ENCODE assay signal across 8 mouse cellular contexts in the genomic region with DNA sequence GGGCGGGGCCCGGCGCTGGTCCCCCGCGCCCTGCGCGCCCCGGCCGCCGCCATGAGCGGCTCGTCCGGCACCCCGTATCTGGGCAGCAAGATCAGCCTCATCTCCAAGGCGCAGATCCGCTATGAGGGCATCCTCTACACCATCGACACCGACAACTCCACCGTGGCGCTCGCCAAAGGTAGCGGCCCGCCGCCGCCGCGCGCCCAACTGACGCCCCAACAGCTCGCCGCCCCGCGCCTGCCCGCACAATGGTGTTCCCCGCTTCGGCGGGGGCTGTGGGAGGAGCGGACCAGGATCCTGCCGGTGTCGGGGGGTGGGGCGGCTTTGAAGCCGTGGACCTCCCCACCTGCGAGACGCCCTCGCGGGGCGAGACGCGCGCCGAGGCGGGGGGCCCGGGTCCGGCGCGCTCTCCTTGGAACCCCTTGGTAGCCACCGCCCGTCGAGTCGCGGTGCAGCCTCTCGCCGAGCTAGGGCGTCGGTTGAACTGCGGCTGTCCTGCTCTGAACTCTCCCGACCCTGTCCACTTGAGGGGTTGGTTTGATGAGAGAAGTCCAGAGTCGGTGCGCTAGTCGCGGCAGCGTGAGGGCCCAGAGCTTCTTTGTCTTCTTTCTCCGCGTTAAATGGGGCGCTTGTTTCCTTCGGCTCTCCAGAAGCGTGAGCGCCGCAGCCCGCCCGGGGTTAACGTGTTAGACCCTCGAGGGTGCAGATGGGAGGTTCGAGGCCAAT. TPM values are rescaled to one million over a fixed set of nuclear protein-coding genes. Genes with fewer than 3 reads are reported as not detected.
A peak's percentile ranks its signal among the peaks of the same experiment; 100 is the strongest.
DNase-seq lines count a peak whose midpoint lies in the region; ATAC-seq and TF ChIP-seq lines count a peak whose summit lies in the region.

No protein-coding gene starts in this region.

- H3K9ac ChIP-seq in CH12.LX (ENCODE audit: insufficient read depth, low read depth), result peak overlapping the region; percentile 92

- no peak for TF ChIP-seq POLR2A in CH12.LX (IDR thresholded peaks at IDR 0.05; ENCODE audit: low read depth, low read length)
- TF ChIP-seq POLR2A in small intestine, adult 2 months (IDR thresholded peaks at IDR 0.05; ENCODE audit: low read depth, low read length), result no peak

- dilution Hi-C loops in CH12.LX (cut with MboI; ENCODE audit: extremely low pct_ligation_motif_present, extremely low pct_unique_long_range_greater_than_20kb, low sequenced_read_pairs), result no loop called here

- H3K4me2 ChIP-seq in CH12.LX (ENCODE audit: insufficient read depth, low read depth, poor library complexity, severe bottlenecking), result peak overlapping the region; percentile 59

- no peak for TF ChIP-seq CTCF in CH12.LX (conservative IDR thresholded peaks at IDR 0.05 in 1 of 2, IDR thresholded peaks at IDR 0.05 in 1 of 2; ENCODE audit: low read depth in 2 of 2, low read length in 2 of 2)
- no peak for TF ChIP-seq CTCF in small intestine, adult 2 months (IDR thresholded peaks at IDR 0.05; ENCODE audit: extremely low read depth, insufficient read length, insufficient replicate concordance, low read depth, low read length)

- H3K27ac ChIP-seq in CH12.LX (ENCODE audit: insufficient read depth, low read depth), result peak overlapping the region; percentile 13
- H3K27ac ChIP-seq in small intestine, adult 2 months (ENCODE audit: insufficient read depth, low read depth, low read length), result peak overlapping the region; percentile 71

- no peak for TF ChIP-seq RAD21 in CH12.LX (IDR thresholded peaks at IDR 0.05; ENCODE audit: low read depth, low read length)

- no peaks in the 10 kb centered on the region for H3K9me3 ChIP-seq in CH12.LX (replicated peaks; ENCODE audit: low read length)

- under 1% methylated on average over 84 of the region's 84 CpGs for WGBS in small intestine, adult 2 months

- H3K27me3 ChIP-seq in CH12.LX (replicated peaks), result peaks cover 35% of the 10 kb centered on the region
- H3K27me3 ChIP-seq in small intestine, adult 2 months (ENCODE audit: control insufficient read depth, insufficient read depth, low read length), result peaks cover 7% of the 10 kb centered on the region; the same call in 1 of the 2 replicates

- 0 out of 2 replicates have a peak, but pooled peaks cover 5% of the 10 kb centered on the region for H3K79me2 ChIP-seq in CH12.LX (replicated peaks; ENCODE audit: control insufficient read depth, extremely low read depth, insufficient read depth, poor library complexity, severe bottlenecking)

- peak overlapping the region; percentile 53 to 96 (median 81) for H3K4me3 ChIP-seq in CH12.LX (replicated peaks in 1 of 3; ENCODE audit: low read depth in 2 of 3, low read length in 2 of 3, poor library complexity in 1 of 3)
- peak overlapping the region; percentile 70 for H3K4me3 ChIP-seq in small intestine, adult 2 months (ENCODE audit: low read depth, low read length)

- peaks cover 11 to 30% of the 10 kb centered on the region in 2 experiments for H3K4me1 ChIP-seq in CH12.LX (ENCODE audit: control insufficient read depth in 1 of 2, insufficient read depth in 2 of 2)
- H3K4me1 ChIP-seq in small intestine, adult 2 months (ENCODE audit: control insufficient read depth, insufficient read depth, insufficient read length, low read length), result peaks cover 9% of the 10 kb centered on the region

- in situ Hi-C loops in CH12.LX (cut with MboI; ENCODE audit: low pct_ligation_motif_present, low pct_unique_long_range_greater_than_20kb, low sequenced_read_pairs), result no loop called here

- DNase-seq in cerebellum, adult 11 months, result peak; percentile 69
- no peak for DNase-seq in cerebellum, adult 8-10 months
- DNase-seq in CH12.LX (ENCODE audit: extremely low read depth), result no peak
- peak; percentile 75 for DNase-seq in cerebellum, adult 9-10 months
- DNase-seq in kidney, postnatal 10 days, result peak; percentile 64
- DNase-seq in lung, postnatal 36 days, result peak; percentile 44

- peaks cover 18 to 38% of the 10 kb centered on the region in 2 experiments for H3K36me3 ChIP-seq in CH12.LX (replicated peaks in 1 of 2; ENCODE audit: control insufficient read depth in 1 of 2, insufficient read depth in 1 of 2, low read length in 1 of 2)
- H3K36me3 ChIP-seq in small intestine, adult 2 months (ENCODE audit: control insufficient read depth, insufficient read depth, low read length), result peaks cover 15% of the 10 kb centered on the region

- 0 out of 2 replicates have a peak, but pooled peaks have one; percentile 1 for ATAC-seq in granulocyte monocyte progenitor cell, adult 5-6 weeks (replicated peaks; ENCODE audit: poor library complexity, severe bottlenecking)

- no peak for TF ChIP-seq EP300 in CH12.LX (IDR thresholded peaks at IDR 0.05; ENCODE audit: low read length)

TF ChIP-seq in CH12.LX, 34 proteins besides CTCF, POLR2A, EP300 and RAD21:
- TF ChIP-seq MXI1 (IDR thresholded peaks at IDR 0.05; ENCODE audit: low read depth, low read length), result peak; percentile 42; the same call in 1 of the 2 replicates
- TF ChIP-seq SMC3 (IDR thresholded peaks at IDR 0.05; ENCODE audit: low read depth, low read length), result no peak
- no peak for TF ChIP-seq ZNF384 (IDR thresholded peaks at IDR 0.05; ENCODE audit: low read depth, low read length)
- no peak for TF ChIP-seq ZKSCAN1 (IDR thresholded peaks at IDR 0.05; ENCODE audit: borderline replicate concordance, low read depth, low read length)
- no peak for TF ChIP-seq ZMIZ1 (IDR thresholded peaks at IDR 0.05; ENCODE audit: low read depth, low read length)
- TF ChIP-seq MAFK (IDR thresholded peaks at IDR 0.05; ENCODE audit: insufficient replicate concordance, low read length), result no peak
- no peak for TF ChIP-seq CHD1 (IDR thresholded peaks at IDR 0.05; ENCODE audit: low read depth, low read length)

RNA-seq across cellular contexts. Expression of a gene that starts 0.5 kb away (rescaled TPM):
- 16.5 and 16.9 TPM in 2 replicates for total RNA-seq in CH12.LX (2012; rRNA removed)
- 12.2 and 12.6 TPM in 2 replicates for total RNA-seq in CH12.LX (2014; rRNA removed)
- polyA plus RNA-seq in CH12.LX (2012; ENCODE audit: insufficient read length, low read depth), result 15.3 and 15.6 TPM in 2 replicates
- total RNA-seq in granulocyte monocyte progenitor cell, adult 5-6 weeks (2014; fragmentation: Nextera tagmentation), result 11.6 and 17.2 TPM in 2 replicates
- total RNA-seq in granulocyte monocyte progenitor cell, adult 5-6 weeks (2017), result 20.2 and 22.3 TPM in 2 replicates
- polyA plus RNA-seq in small intestine, adult 2 months (2012; rRNA removed), result 10.7 and 23.7 TPM in 2 replicates

RNA-seq across cellular contexts. Expression of a gene that starts 16.9 kb away (rescaled TPM):
- total RNA-seq in CH12.LX (2012; rRNA removed), result 443 and 533 TPM in 2 replicates
- total RNA-seq in CH12.LX (2014; rRNA removed), result 569 and 598 TPM in 2 replicates
- polyA plus RNA-seq in CH12.LX (2012; ENCODE audit: insufficient read length, low read depth), result 418 and 466 TPM in 2 replicates
- total RNA-seq in granulocyte monocyte progenitor cell, adult 5-6 weeks (2014; fragmentation: Nextera tagmentation), result 385 and 398 TPM in 2 replicates
- 503 and 523 TPM in 2 replicates for total RNA-seq in granulocyte monocyte progenitor cell, adult 5-6 weeks (2017)
- 102 and 152 TPM in 2 replicates for polyA plus RNA-seq in small intestine, adult 2 months (2012; rRNA removed)

RNA-seq across cellular contexts. Expression of a gene that starts 17.0 kb away (rescaled TPM):
- total RNA-seq in CH12.LX (2012; rRNA removed) (2.1 and 3.0 TPM in 2 replicates), CH12.LX (2014; rRNA removed) (2.0 TPM in 2 replicates)
- 1.7 and 2.1 TPM in 2 replicates for polyA plus RNA-seq in CH12.LX (2012; ENCODE audit: insufficient read length, low read depth)
- total RNA-seq in granulocyte monocyte progenitor cell, adult 5-6 weeks (2014; fragmentation: Nextera tagmentation), result 3.2 and 7.7 TPM in 2 replicates
- total RNA-seq in granulocyte monocyte progenitor cell, adult 5-6 weeks (2017), result 2.4 and 3.6 TPM in 2 replicates
- 4.0 and 7.7 TPM in 2 replicates for polyA plus RNA-seq in small intestine, adult 2 months (2012; rRNA removed)

RNA-seq across cellular contexts. Expression of a gene that starts 45.1 kb away (rescaled TPM):
- total RNA-seq in CH12.LX (2012; rRNA removed), result 24.7 and 31.8 TPM in 2 replicates
- 24.1 and 26.5 TPM in 2 replicates for total RNA-seq in CH12.LX (2014; rRNA removed)
- polyA plus RNA-seq in CH12.LX (2012; ENCODE audit: insufficient read length, low read depth), result 23.5 and 28.6 TPM in 2 replicates
- 15.8 and 17.7 TPM in 2 replicates for total RNA-seq in granulocyte monocyte progenitor cell, adult 5-6 weeks (2014; fragmentation: Nextera tagmentation)
- 13.1 and 19.1 TPM in 2 replicates for total RNA-seq in granulocyte monocyte progenitor cell, adult 5-6 weeks (2017)
- 6.3 and 10.2 TPM in 2 replicates for polyA plus RNA-seq in small intestine, adult 2 months (2012; rRNA removed)

RNA-seq across cellular contexts. Expression of a gene that starts 48.9 kb away (rescaled TPM):
- total RNA-seq in CH12.LX (2012; rRNA removed) (5.0 and 5.5 TPM in 2 replicates), CH12.LX (2014; rRNA removed) (3.0 and 3.5 TPM in 2 replicates)
- 14.5 and 19.0 TPM in 2 replicates for polyA plus RNA-seq in CH12.LX (2012; ENCODE audit: insufficient read length, low read depth)
- 12.6 and 17.2 TPM in 2 replicates for total RNA-seq in granulocyte monocyte progenitor cell, adult 5-6 weeks (2014; fragmentation: Nextera tagmentation)
- total RNA-seq in granulocyte monocyte progenitor cell, adult 5-6 weeks (2017), result 13.5 and 14.1 TPM in 2 replicates
- 8.2 and 14.4 TPM in 2 replicates for polyA plus RNA-seq in small intestine, adult 2 months (2012; rRNA removed)

Comparison
In these comparisons a context has a peak if more than half of its experiments do, and no peak if none do; other contexts are left out.
1. DNase-seq: peak in cerebellum, adult 11 months (single experiment), cerebellum, adult 9-10 months (single experiment), kidney, postnatal 10 days (single experiment) and lung, postnatal 36 days (single experiment); none in cerebellum, adult 8-10 months (single experiment) and CH12.LX (single experiment).